Mouse (Mus musculus): ENCODE data around the gene Pi4ka. TPM values are rescaled to one million over a fixed set of nuclear protein-coding genes. Genes with fewer than 3 reads are reported as not detected.

Gene Pi4ka
- polyA plus RNA-seq, 1 experiment from 2014 or later, result 62.1 TPM

- H3K27me3 ChIP-seq, result no peaks in the 10 kb centered on the region
- no peaks in the 10 kb centered on the region for H3K9me3 ChIP-seq
- no peak overlapping the region for H3K4me3 ChIP-seq
- H3K9ac ChIP-seq, result no peak overlapping the region
- H3K4me1 ChIP-seq (replicated peaks), result peaks cover 10% of the 10 kb centered on the region
- H3K27ac ChIP-seq, result no peak overlapping the region
- no peak overlapping the region for H3K4me2 ChIP-seq
- no peak for ATAC-seq (ENCODE audit: low FRiP score)
- H3K36me3 ChIP-seq, result peaks cover 65% of the 10 kb centered on the region
- 94% methylated on average over 12 of the region's 12 CpGs for WGBS
Observed at GRCm38 (mm10) chr16:17258917-17259316, 147.2 kb downstream of the Pi4ka start.

GRCm38 (mm10) chr16:17257359-17257821 is 148.7 kb downstream of the Pi4ka start:
- no peak overlapping the region for H3K27ac ChIP-seq
- H3K9ac ChIP-seq, result no peak overlapping the region
- WGBS, result 91% methylated on average over 9 of the region's 9 CpGs
- no peaks in the 10 kb centered on the region for H3K27me3 ChIP-seq
- ATAC-seq (ENCODE audit: low FRiP score), result no peak
- peaks cover 63% of the 10 kb centered on the region for H3K36me3 ChIP-seq
- H3K4me2 ChIP-seq, result no peak overlapping the region
- H3K4me3 ChIP-seq, result no peak overlapping the region
- peaks cover 25% of the 10 kb centered on the region for H3K4me1 ChIP-seq (replicated peaks)
- H3K9me3 ChIP-seq, result no peaks in the 10 kb centered on the region

- peaks cover 45% of the 10 kb centered on the region for H3K4me1 ChIP-seq (replicated peaks)
- H3K9me3 ChIP-seq, result no peaks in the 10 kb centered on the region
- H3K36me3 ChIP-seq, result peaks cover 48% of the 10 kb centered on the region
- H3K4me2 ChIP-seq, result no peak overlapping the region
- no peak overlapping the region for H3K27ac ChIP-seq
- H3K4me3 ChIP-seq, result no peak overlapping the region
- H3K27me3 ChIP-seq, result no peaks in the 10 kb centered on the region
- WGBS, result 89% methylated on average over 2 of the region's 2 CpGs
- no peak for ATAC-seq (ENCODE audit: low FRiP score)
- H3K9ac ChIP-seq, result no peak overlapping the region
Observed at GRCm38 (mm10) chr16:17255270-17255669, 150.8 kb downstream of the Pi4ka start.

GRCm38 (mm10) chr16:17254005-17254597 is 152.0 kb downstream of the Pi4ka start:
- Histone ChIP-seq H3K27me3 (no peaks in the 10 kb centered on the region), H3K4me3 (no peak overlapping the region), H3K9ac (no peak overlapping the region), H3K36me3 (peaks cover 36% of the 10 kb centered on the region), H3K4me2 (no peak overlapping the region), H3K27ac (no peak overlapping the region), H3K4me1 (replicated peaks) (peaks cover 49% of the 10 kb centered on the region), H3K9me3 (no peaks in the 10 kb centered on the region)
- 15% methylated on average over 4 of the region's 4 CpGs for WGBS
- ATAC-seq (ENCODE audit: low FRiP score), result no peak

- Histone ChIP-seq H3K36me3 (peaks cover 23% of the 10 kb centered on the region), H3K9me3 (no peaks in the 10 kb centered on the region), H3K4me2 (no peak overlapping the region), H3K4me3 (no peak overlapping the region), H3K27ac (no peak overlapping the region), H3K27me3 (no peaks in the 10 kb centered on the region), H3K9ac (no peak overlapping the region), H3K4me1 (replicated peaks) (peaks cover 51% of the 10 kb centered on the region)
- ATAC-seq (ENCODE audit: low FRiP score), result no peak
- 69% methylated on average over 7 of the region's 7 CpGs for WGBS
Observed at GRCm38 (mm10) chr16:17252841-17253240, 153.3 kb downstream of the Pi4ka start.

- WGBS, result 74% methylated on average over 3 of the region's 3 CpGs
- no peaks in the 10 kb centered on the region for H3K27me3 ChIP-seq
- no peak overlapping the region for H3K4me3 ChIP-seq
- no peak overlapping the region for H3K9ac ChIP-seq
- H3K4me2 ChIP-seq, result no peak overlapping the region
- ATAC-seq (ENCODE audit: low FRiP score), result no peak
- H3K9me3 ChIP-seq, result no peaks in the 10 kb centered on the region
- H3K4me1 ChIP-seq (replicated peaks), result peaks cover 57% of the 10 kb centered on the region
- H3K36me3 ChIP-seq, result peaks cover 17% of the 10 kb centered on the region
- 0 out of 2 replicates have a peak overlapping the region, but pooled peaks have one; percentile 30 for H3K27ac ChIP-seq
Observed at GRCm38 (mm10) chr16:17252086-17252726, 153.9 kb downstream of the Pi4ka start.

- ATAC-seq (ENCODE audit: low FRiP score), result no peak
- Histone ChIP-seq H3K27ac (0 out of 2 replicates have a peak overlapping the region, but pooled peaks have one; percentile 30), H3K27me3 (no peaks in the 10 kb centered on the region), H3K9ac (no peak overlapping the region), H3K4me1 (replicated peaks) (peaks cover 57% of the 10 kb centered on the region), H3K4me3 (no peak overlapping the region), H3K36me3 (peaks cover 12% of the 10 kb centered on the region; the same call in 1 of the 2 replicates), H3K4me2 (no peak overlapping the region), H3K9me3 (no peaks in the 10 kb centered on the region)
- 81% methylated on average over 3 of the region's 3 CpGs for WGBS
Observed at GRCm38 (mm10) chr16:17251539-17251938, 154.6 kb downstream of the Pi4ka start.

GRCm38 (mm10) chr16:17249135-17249534 is 157.0 kb downstream of the Pi4ka start:
- 76% methylated on average over 6 of the region's 6 CpGs for WGBS
- Histone ChIP-seq H3K4me2 (no peak overlapping the region), H3K4me3 (no peak overlapping the region), H3K9me3 (no peaks in the 10 kb centered on the region), H3K27ac (no peak overlapping the region), H3K27me3 (no peaks in the 10 kb centered on the region), H3K36me3 (no peaks in the 10 kb centered on the region), H3K9ac (no peak overlapping the region), H3K4me1 (replicated peaks) (peaks cover 49% of the 10 kb centered on the region)
- ATAC-seq (ENCODE audit: low FRiP score), result no peak

- H3K9me3 ChIP-seq, result no peaks in the 10 kb centered on the region
- H3K4me1 ChIP-seq (replicated peaks), result peaks cover 41% of the 10 kb centered on the region
- no peak overlapping the region for H3K9ac ChIP-seq
- H3K27ac ChIP-seq, result no peak overlapping the region
- WGBS, result 78% methylated on average over 4 of the region's 4 CpGs
- no peak overlapping the region for H3K4me2 ChIP-seq
- no peak overlapping the region for H3K4me3 ChIP-seq
- no peaks in the 10 kb centered on the region for H3K36me3 ChIP-seq
- ATAC-seq (ENCODE audit: low FRiP score), result no peak
- no peaks in the 10 kb centered on the region for H3K27me3 ChIP-seq
Observed at GRCm38 (mm10) chr16:17247727-17248126, 158.4 kb downstream of the Pi4ka start.

GRCm38 (mm10) chr16:17244996-17245395 is 161.1 kb downstream of the Pi4ka start:
- Histone ChIP-seq H3K27ac (no peak overlapping the region), H3K4me3 (no peak overlapping the region), H3K4me2 (no peak overlapping the region), H3K9ac (no peak overlapping the region), H3K9me3 (no peaks in the 10 kb centered on the region), H3K27me3 (no peaks in the 10 kb centered on the region), H3K4me1 (replicated peaks) (peaks cover 25% of the 10 kb centered on the region), H3K36me3 (no peaks in the 10 kb centered on the region)
- no peak for ATAC-seq (ENCODE audit: low FRiP score)
- 82% methylated on average over 1 of the region's 1 CpGs for WGBS

GRCm38 (mm10) chr16:17243731-17244130 is 162.4 kb downstream of the Pi4ka start:
- 77% methylated on average over 1 of the region's 1 CpGs for WGBS
- H3K9ac ChIP-seq, result no peak overlapping the region
- H3K36me3 ChIP-seq, result no peaks in the 10 kb centered on the region
- no peak overlapping the region for H3K27ac ChIP-seq
- no peaks in the 10 kb centered on the region for H3K9me3 ChIP-seq
- H3K4me1 ChIP-seq (replicated peaks), result peaks cover 35% of the 10 kb centered on the region
- H3K4me3 ChIP-seq, result no peak overlapping the region
- ATAC-seq (ENCODE audit: low FRiP score), result no peak
- H3K4me2 ChIP-seq, result no peak overlapping the region
- no peaks in the 10 kb centered on the region for H3K27me3 ChIP-seq

GRCm38 (mm10) chr16:17239409-17239808 is 166.7 kb downstream of the Pi4ka start:
- no peak for ATAC-seq (ENCODE audit: low FRiP score)
- Histone ChIP-seq H3K27me3 (no peaks in the 10 kb centered on the region), H3K4me1 (replicated peaks) (peaks cover 69% of the 10 kb centered on the region)

GRCm38 (mm10) chr16:17237634-17238033 is 168.5 kb downstream of the Pi4ka start:
- whole genome bisulfite sequencing, result 97% methylated on average over 3 of the region's 3 CpGs
- Histone ChIP-seq H3K27me3 (no peaks in the 10 kb centered on the region), H3K4me3 (no peak overlapping the region), H3K9ac (no peak overlapping the region), H3K9me3 (no peaks in the 10 kb centered on the region), H3K4me1 (replicated peaks) (peaks cover 67% of the 10 kb centered on the region), H3K4me2 (no peak overlapping the region), H3K36me3 (no peaks in the 10 kb centered on the region), H3K27ac (no peak overlapping the region)
- ATAC-seq (ENCODE audit: low FRiP score), result no peak

More at GRCm38 (mm10) chr16:17239409-17239808, 166.7 kb downstream of the Pi4ka start:
- Histone ChIP-seq H3K4me3 (no peak overlapping the region), H3K27ac (no peak overlapping the region), H3K36me3 (no peaks in the 10 kb centered on the region), H3K4me2 (no peak overlapping the region), H3K9ac (no peak overlapping the region), H3K9me3 (no peaks in the 10 kb centered on the region)
- 82% methylated on average over 2 of the region's 2 CpGs for WGBS
